Mouse (Mus musculus): ENCODE data around the gene Bcl2l10. TPM values are rescaled to one million over a fixed set of nuclear protein-coding genes. Genes with fewer than 3 reads are reported as not detected.
A peak's percentile ranks its signal among the peaks of the same experiment; 100 is the strongest.

Gene Bcl2l10
- polyA plus RNA-seq, 1 experiment from 2014 or later = not detected

GRCm38 (mm10) chr9:75315238-75315637, 32.3 kb upstream of the Bcl2l10 start:
- Histone ChIP-seq H3K36me3 (no peaks in the 10 kb centered on the region), H3K4me1 (replicated peaks) (peaks cover 35% of the 10 kb centered on the region), H3K27me3 (ENCODE audit: insufficient read depth, poor library complexity, severe bottlenecking) (0 out of 2 replicates have a peak, but pooled peaks cover 3% of the 10 kb centered on the region), H3K4me3 (peak overlapping the region; percentile 83), H3K27ac (no peak overlapping the region), H3K9me3 (no peaks in the 10 kb centered on the region)
- WGBS = 77% methylated on average over 3 of the region's 3 CpGs
- no peak for DNase-seq (ENCODE audit: low spot score)

GRCm38 (mm10) chr9:75316771-75317170, 30.8 kb upstream of the Bcl2l10 start:
- Histone ChIP-seq H3K9me3 (no peaks in the 10 kb centered on the region), H3K4me3 (no peak overlapping the region), H3K36me3 (no peaks in the 10 kb centered on the region), H3K27me3 (ENCODE audit: insufficient read depth, poor library complexity, severe bottlenecking) (0 out of 2 replicates have a peak, but pooled peaks cover 3% of the 10 kb centered on the region), H3K4me1 (replicated peaks) (peaks cover 35% of the 10 kb centered on the region), H3K27ac (no peak overlapping the region)
- 94% methylated on average over 6 of the region's 6 CpGs for WGBS
- no peak for DNase-seq (ENCODE audit: low spot score)

DNA sequence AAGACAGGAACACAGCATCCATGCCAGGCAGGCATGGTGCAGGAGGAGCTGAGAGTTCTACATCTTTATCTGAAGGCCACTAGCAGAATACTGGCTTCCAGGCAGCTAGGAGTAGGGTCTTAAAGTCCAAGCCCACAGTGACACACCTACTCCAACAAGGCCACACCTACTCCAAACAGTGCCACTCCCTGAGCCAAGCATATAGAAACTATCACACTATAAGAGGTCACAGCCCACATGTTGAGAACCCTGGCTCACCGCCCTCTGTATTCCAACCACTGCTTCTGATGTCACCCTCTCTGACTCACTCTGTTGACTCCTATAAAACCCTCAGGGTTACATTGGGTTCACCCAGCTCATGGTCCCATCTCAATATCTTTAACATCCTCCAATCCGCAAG, 29.4 kb upstream of the Bcl2l10 start:
- H3K36me3 ChIP-seq = no peaks in the 10 kb centered on the region
- H3K4me1 ChIP-seq (replicated peaks) = peaks cover 33% of the 10 kb centered on the region
- WGBS = 93% methylated on average over 2 of the region's 2 CpGs
- H3K27ac ChIP-seq = no peak overlapping the region
- H3K4me3 ChIP-seq = no peak overlapping the region
- H3K9me3 ChIP-seq = no peaks in the 10 kb centered on the region
- no peak for DNase-seq (ENCODE audit: low spot score)
- no peaks in the 10 kb centered on the region for H3K27me3 ChIP-seq (ENCODE audit: insufficient read depth, poor library complexity, severe bottlenecking)

DNA sequence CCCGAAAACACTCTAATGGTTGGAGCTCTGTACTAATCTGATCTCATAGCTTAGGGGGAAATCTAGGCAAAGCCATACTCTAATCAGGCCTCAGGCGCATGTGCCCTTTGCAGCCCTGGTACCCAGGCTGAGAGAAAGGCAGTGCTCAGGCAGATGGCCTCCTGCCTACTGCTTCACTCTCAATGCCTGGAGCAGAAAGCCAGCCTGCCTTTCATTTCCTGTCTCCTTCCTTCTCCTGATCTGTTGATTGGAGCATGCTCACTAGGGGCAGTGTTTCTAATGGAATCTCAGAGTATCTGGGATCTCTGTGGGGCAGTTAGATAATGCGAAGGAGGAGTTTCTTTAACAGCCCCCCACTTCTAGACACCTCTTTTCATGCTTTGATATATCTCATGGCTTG, 28.2 kb upstream of the Bcl2l10 start:
- WGBS = 83% methylated on average over 3 of the region's 3 CpGs

GRCm38 (mm10) chr9:75322099-75322885, 25.3 kb upstream of the Bcl2l10 start:
- Histone ChIP-seq H3K27me3 (ENCODE audit: insufficient read depth, poor library complexity, severe bottlenecking) (no peaks in the 10 kb centered on the region), H3K27ac (no peak overlapping the region), H3K4me1 (replicated peaks) (0 out of 2 replicates have a peak, but pooled peaks cover 7% of the 10 kb centered on the region), H3K4me3 (no peak overlapping the region), H3K36me3 (peaks cover 13% of the 10 kb centered on the region; the same call in 1 of the 2 replicates), H3K9me3 (no peaks in the 10 kb centered on the region)
- 87% methylated on average over 13 of the region's 13 CpGs for WGBS
- no peak for DNase-seq (ENCODE audit: low spot score)

More for the DNA sequence above, 28.2 kb upstream of the Bcl2l10 start:
- Histone ChIP-seq H3K4me3 (no peak overlapping the region), H3K27ac (no peak overlapping the region), H3K9me3 (no peaks in the 10 kb centered on the region), H3K36me3 (no peaks in the 10 kb centered on the region), H3K27me3 (ENCODE audit: insufficient read depth, poor library complexity, severe bottlenecking) (no peaks in the 10 kb centered on the region), H3K4me1 (replicated peaks) (peaks cover 21% of the 10 kb centered on the region)
- no peak for DNase-seq (ENCODE audit: low spot score)

DNA sequence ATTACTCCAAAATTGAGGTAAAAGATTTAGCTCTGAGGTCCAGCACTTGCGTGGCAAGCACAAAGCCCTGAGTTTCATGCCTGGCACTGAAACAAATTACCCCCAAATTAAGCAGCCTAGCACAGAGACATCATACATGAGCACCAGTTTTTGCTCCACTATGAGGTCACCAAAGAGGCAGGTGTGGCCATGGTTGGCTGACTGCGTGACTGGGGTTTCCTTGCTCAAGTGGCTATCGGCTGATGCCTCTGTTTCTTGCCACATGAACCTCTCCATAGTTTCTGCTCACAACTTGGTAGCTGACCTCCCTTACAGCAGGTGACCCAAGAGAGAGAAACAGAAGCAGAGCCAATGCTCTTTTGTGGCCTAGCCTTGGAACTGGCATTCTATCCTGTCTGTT, 19.5 kb upstream of the Bcl2l10 start:
- Histone ChIP-seq H3K9me3 (no peaks in the 10 kb centered on the region), H3K4me3 (no peak overlapping the region), H3K36me3 (peaks cover 48% of the 10 kb centered on the region), H3K27ac (no peak overlapping the region), H3K4me1 (replicated peaks) (no peaks in the 10 kb centered on the region), H3K27me3 (ENCODE audit: insufficient read depth, poor library complexity, severe bottlenecking) (no peaks in the 10 kb centered on the region)
- DNase-seq (ENCODE audit: low spot score) = no peak
- 96% methylated on average over 3 of the region's 3 CpGs for WGBS

DNA sequence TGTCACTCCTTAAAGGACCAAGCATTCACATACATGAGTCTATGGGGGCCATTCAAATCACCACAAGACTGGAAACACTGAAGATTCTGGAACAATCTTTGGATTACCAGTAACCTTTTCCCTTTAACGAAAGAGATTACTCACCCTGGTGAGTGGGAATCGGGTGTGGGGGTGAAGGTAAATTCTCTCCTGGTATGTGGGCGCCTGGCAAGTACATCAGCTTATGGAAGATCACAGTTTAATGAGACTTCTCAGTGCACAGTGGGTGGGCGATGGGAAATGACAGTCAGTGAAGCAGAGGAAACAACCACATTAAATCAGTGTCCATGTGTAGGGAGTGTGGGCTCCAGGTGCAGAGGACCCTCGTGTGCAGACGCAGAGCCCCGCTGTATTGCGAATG, 16.7 kb upstream of the Bcl2l10 start:
- H3K9me3 ChIP-seq = no peaks in the 10 kb centered on the region
- no peak for DNase-seq (ENCODE audit: low spot score)
- no peaks in the 10 kb centered on the region for H3K4me1 ChIP-seq (replicated peaks)
- no peak overlapping the region for H3K4me3 ChIP-seq
- peaks cover 65% of the 10 kb centered on the region for H3K36me3 ChIP-seq
- H3K27ac ChIP-seq = no peak overlapping the region
- WGBS = 92% methylated on average over 8 of the region's 8 CpGs
- no peaks in the 10 kb centered on the region for H3K27me3 ChIP-seq (ENCODE audit: insufficient read depth, poor library complexity, severe bottlenecking)

- Histone ChIP-seq H3K4me1 (replicated peaks) (no peaks in the 10 kb centered on the region), H3K36me3 (peaks cover 85% of the 10 kb centered on the region), H3K9me3 (no peaks in the 10 kb centered on the region), H3K27me3 (ENCODE audit: insufficient read depth, poor library complexity, severe bottlenecking) (no peaks in the 10 kb centered on the region), H3K27ac (no peak overlapping the region), H3K4me3 (no peak overlapping the region)
- no peak for DNase-seq (ENCODE audit: low spot score)
- WGBS = 83% methylated on average over 4 of the region's 4 CpGs
Measured at GRCm38 (mm10) chr9:75334440-75334839, 13.1 kb upstream of the Bcl2l10 start.

DNA sequence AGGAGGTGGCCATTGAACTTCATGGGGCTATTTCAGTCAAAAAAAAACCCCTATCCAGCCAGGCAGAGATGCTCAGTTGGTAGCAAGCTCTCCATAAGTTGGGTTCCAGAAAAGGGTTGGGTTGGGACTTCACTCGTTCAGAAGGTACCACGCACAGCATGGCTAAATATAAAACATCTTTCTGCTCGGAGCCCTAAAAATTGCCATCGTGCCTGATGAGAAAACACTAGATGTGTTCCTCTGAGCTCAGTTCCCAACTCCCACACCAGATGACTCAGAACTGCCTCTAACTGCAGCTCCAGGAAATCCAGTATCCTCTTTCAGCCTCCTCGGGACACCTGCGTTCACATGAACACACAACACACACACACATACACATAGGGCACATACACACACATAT, 9.5 kb upstream of the Bcl2l10 start:
- 95% methylated on average over 6 of the region's 6 CpGs for WGBS
- H3K27ac ChIP-seq = no peak overlapping the region
- H3K36me3 ChIP-seq = peaks cover 75% of the 10 kb centered on the region
- H3K4me1 ChIP-seq (replicated peaks) = no peaks in the 10 kb centered on the region
- H3K9me3 ChIP-seq = no peaks in the 10 kb centered on the region
- DNase-seq (ENCODE audit: low spot score) = no peak
- H3K4me3 ChIP-seq = no peak overlapping the region
- no peaks in the 10 kb centered on the region for H3K27me3 ChIP-seq (ENCODE audit: insufficient read depth, poor library complexity, severe bottlenecking)

DNA sequence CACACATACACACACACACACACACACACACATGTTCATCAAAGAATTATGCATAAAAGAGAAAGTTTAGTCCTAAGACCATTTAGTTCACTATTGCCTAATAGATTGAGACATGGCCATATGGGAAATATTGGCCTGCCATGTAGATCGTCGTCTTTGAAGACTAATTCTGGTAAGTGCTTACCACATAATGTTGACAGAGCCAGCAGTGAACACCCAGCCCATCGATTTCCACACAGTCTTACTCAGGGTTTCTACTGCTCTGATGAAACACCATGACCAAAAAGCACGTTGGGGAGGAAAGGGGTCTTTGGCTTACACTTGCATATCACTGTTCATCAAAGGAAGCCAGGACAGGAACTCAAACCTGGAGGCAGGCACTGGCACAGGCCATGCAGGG, 5.1 kb upstream of the Bcl2l10 start:
- Histone ChIP-seq H3K27ac (no peak overlapping the region), H3K9me3 (no peaks in the 10 kb centered on the region), H3K4me3 (no peak overlapping the region), H3K27me3 (ENCODE audit: insufficient read depth, poor library complexity, severe bottlenecking) (no peaks in the 10 kb centered on the region), H3K36me3 (peaks cover 65% of the 10 kb centered on the region), H3K4me1 (replicated peaks) (no peaks in the 10 kb centered on the region)
- DNase-seq (ENCODE audit: low spot score) = no peak
- 86% methylated on average over 4 of the region's 4 CpGs for WGBS

DNA sequence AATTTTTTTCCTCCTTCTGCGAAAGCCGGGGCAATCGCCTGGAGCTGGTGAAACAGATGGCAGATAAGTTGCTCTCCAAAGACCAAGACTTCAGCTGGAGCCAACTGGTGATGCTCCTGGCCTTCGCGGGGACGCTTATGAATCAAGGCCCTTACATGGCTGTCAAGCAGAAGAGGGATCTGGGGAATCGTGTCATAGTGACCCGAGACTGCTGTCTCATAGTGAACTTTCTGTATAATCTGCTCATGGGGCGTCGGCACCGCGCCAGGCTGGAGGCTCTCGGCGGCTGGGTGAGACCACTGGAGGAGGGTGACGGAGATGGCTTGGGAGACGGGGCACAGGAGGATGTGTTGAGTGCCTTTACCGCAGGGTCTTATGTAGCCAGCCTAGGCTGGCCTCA, 508 bp downstream of the Bcl2l10 start:
- 95% methylated on average over 17 of the region's 17 CpGs for WGBS
- DNase-seq (ENCODE audit: low spot score) = no peak
- H3K4me1 ChIP-seq (replicated peaks) = no peaks in the 10 kb centered on the region
- H3K27me3 ChIP-seq (ENCODE audit: insufficient read depth, poor library complexity, severe bottlenecking) = no peaks in the 10 kb centered on the region
- peaks cover 35% of the 10 kb centered on the region for H3K36me3 ChIP-seq
- no peak overlapping the region for H3K4me3 ChIP-seq
- H3K27ac ChIP-seq = no peak overlapping the region
- H3K9me3 ChIP-seq = no peaks in the 10 kb centered on the region

- no peak for DNase-seq (ENCODE audit: low spot score)
- Histone ChIP-seq H3K4me1 (replicated peaks) (no peaks in the 10 kb centered on the region), H3K27ac (no peak overlapping the region), H3K9me3 (no peaks in the 10 kb centered on the region), H3K27me3 (ENCODE audit: insufficient read depth, poor library complexity, severe bottlenecking) (no peaks in the 10 kb centered on the region), H3K36me3 (peaks cover 29% of the 10 kb centered on the region), H3K4me3 (no peak overlapping the region)
- 79% methylated on average over 3 of the region's 3 CpGs for whole genome bisulfite sequencing
Measured at GRCm38 (mm10) chr9:75348641-75349040, 1.1 kb downstream of the Bcl2l10 start.

GRCm38 (mm10) chr9:75353094-75353493, 5.5 kb downstream of the Bcl2l10 start:
- Histone ChIP-seq H3K4me1 (replicated peaks) (no peaks in the 10 kb centered on the region), H3K36me3 (no peaks in the 10 kb centered on the region), H3K27me3 (ENCODE audit: insufficient read depth, poor library complexity, severe bottlenecking) (no peaks in the 10 kb centered on the region), H3K9me3 (no peaks in the 10 kb centered on the region), H3K27ac (no peak overlapping the region), H3K4me3 (no peak overlapping the region)
- DNase-seq (ENCODE audit: low spot score) = no peak
- 83% methylated on average over 8 of the region's 8 CpGs for WGBS
